Mouse (Mus musculus): Measurements from ENCODE around the gene Gphn.
"Not testable (repeated sequence)": the region's sequence is repeated elsewhere in the genome, so short reads cannot be mapped to it uniquely, and the experiment has no call there.

Gphn gene

DNA sequence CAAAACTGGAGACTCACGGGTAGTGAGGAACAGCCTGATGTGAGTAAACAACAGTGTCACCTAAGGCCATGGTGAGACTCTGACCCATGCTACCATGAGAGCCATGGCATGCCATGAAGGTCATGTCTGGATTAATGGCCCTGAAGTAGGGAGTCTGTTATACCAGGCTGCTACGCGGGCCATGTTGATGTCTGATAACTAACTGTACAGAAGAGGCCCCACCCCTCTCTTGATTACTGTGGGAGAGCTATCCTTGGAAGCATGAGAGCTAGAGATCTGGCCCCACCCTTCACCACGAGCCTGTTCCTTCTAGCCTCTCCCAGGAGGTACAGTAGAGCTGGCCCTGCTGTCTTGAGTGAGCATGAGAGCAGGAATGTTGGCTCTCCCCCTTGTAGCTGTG, 101.8 kb downstream of the Gphn start:
- in situ Hi-C loops (cut with MboI, MseI): loop anchor here (10.0 kb wide), 1 partner anchor 1887 kb away; no protein-coding TSS in a partner anchor

DNA sequence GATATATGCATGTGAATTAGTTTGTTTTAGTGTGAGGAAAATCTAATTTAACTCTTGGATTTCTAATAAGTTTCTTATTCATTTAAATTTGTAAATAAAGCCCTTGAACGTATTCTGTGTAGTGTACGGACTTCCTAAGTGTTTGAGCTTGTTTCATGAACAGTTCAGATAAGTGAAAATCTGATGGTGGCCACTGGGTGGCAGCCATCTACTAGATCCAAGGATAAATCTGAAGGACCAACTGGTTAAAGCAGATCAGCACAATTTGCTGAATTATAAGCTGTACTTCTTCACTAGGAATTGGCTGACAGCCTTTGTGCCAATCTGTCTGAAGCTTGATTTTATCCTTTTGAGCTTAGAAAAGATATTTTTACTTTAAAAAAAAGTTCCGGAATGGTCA, 105.9 kb downstream of the Gphn start:
- in situ Hi-C loops (cut with MboI, MseI): no loop called here

DNA sequence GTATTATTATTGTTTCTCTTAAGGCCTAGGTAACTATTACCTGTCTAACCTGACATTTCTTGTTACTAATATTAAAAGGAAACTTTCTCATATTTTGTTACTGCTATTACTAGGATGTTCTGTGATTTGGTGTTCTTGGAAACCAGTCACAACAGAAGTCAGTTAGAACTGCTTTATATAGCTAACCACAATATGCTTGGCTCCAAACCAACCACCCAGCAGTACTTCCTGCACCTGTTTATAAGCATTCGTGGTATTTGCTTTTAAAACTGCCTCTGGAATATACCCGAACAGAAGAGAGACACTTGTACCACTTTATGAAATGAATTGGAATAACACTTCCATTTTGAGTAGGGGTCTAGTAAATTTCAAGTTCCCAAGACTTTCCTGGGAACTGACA, 130.3 kb downstream of the Gphn start:
- in situ Hi-C loops (cut with MboI, MseI): no loop called here

DNA sequence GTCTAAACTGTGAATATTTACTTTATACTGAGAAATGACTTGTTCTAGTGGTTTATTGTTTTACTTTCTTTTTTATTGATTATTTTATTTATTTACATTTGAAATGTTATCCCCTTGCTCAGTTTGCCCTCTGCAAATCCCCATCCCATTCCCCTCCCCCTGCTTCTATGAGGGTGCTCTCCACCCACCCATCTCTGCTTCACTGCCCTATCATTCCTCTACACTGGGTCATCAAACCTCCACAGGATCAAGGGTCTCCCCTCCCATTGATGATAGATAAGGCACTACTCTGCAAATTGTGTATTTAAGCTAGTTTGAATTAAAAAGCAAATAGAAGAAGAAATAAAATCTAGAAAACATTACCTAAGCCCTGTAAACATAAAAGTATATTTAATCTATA, 163.1 kb downstream of the Gphn start:
- in situ Hi-C loops (cut with MboI, MseI): no loop called here

DNA sequence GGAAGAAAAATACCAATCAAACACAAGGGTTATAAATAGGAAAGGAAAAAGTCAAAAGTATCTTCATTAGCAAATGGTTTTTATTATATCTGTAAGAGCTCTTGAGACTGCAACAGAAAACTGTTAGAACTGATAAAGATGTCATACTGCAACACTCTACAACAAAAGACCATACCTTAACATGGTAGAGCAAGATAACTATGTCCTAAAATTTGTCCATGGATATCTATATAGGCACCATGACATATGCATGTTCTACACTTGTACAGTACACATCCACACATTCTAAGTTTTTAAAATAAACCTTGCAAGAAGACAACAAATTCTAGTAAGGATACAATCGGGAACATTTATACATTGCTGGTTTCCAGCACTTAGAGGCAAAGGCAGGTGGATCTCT, 169.1 kb downstream of the Gphn start:
- in situ Hi-C loops (cut with MboI, MseI): no loop called here

DNA sequence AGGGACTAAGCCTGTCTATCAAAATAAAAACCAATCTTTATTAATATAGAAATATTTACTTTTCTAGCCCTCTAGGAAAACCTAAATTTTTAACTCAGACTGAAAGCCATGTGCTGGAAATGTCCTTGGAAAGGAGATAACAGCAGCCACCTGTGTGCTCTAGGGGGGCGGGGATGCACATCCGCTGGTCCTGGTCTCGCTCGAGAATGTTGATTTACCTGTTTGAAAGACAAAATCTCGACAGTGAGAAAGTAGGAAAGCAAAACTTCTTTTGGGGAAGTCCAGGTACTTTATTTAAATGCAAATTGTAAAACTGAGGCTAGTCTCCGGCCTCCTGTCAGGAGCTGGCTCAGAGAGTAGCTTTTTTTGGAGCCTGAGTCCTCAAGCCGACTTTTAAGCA, 181.3 kb downstream of the Gphn start:
- in situ Hi-C loops (cut with MboI, MseI): not testable (repeated sequence)

DNA sequence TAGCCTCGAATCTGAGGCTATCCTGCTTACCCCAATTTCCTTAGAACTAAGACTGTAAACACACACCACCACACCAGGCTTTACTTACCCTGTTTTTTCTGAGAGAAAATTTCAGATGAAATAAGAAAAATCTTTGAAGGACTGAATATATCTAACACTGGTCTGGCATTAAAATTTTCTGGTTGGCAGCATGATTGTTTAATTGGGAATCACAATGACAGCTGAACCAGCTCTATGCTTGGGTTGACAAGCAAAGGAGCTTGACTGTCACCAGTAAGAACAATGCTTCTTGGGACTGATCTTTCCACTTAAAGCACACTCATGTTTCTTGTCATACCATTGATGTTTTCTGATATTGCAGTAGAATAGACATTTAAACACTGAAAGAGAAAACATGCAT, 296.0 kb downstream of the Gphn start:
- in situ Hi-C loops (cut with MboI, MseI): no loop called here

DNA sequence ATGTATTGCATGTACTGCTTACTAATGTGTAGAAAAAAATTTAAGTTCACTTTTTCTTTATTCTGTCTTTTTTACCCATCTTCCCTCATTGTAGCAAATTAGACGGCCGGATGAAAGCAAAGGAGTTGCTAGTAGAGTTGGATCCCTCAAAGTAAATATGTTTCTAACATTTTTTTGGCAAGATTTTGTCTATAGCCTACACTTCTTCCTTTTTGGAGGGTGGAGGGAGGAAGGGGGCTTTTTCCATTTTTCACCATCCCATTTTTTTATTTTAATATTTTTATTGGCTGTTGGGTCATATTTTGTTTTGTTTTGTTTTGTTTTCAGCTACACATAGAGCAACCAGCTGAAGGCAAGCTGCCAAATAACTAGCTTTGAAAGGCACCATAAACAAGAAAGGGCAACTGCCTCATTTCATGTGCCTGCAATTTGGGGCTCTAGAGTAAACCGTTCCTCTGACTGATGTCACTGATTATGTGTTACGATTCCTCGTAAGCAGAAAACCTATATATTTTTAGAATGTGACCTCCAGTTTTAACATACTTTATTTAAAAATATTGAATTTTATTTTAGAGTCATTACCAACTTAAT, 296.7 kb downstream of the Gphn start:
- in situ Hi-C loops (cut with MboI, MseI): no loop called here

DNA sequence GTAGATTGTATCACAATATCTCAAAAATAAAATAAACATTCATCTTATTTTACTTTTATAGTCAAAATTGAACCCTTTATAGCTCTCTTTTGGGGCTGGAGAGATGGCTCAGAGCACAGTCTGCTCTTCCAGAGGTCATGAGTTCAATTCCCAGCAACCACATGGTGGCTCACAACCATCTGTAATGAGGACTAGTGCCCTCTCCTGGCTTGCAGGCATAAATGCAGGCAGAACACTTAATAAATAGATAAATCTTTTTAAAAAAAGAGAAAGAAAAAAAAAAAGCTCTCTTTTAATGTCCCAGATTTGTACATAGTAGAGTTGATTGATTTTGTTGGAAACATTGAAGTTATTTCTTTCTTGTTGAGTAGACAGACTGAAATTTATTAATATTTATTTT, 311.4 kb downstream of the Gphn start:
- in situ Hi-C loops (cut with MboI, MseI): not testable (repeated sequence)

DNA sequence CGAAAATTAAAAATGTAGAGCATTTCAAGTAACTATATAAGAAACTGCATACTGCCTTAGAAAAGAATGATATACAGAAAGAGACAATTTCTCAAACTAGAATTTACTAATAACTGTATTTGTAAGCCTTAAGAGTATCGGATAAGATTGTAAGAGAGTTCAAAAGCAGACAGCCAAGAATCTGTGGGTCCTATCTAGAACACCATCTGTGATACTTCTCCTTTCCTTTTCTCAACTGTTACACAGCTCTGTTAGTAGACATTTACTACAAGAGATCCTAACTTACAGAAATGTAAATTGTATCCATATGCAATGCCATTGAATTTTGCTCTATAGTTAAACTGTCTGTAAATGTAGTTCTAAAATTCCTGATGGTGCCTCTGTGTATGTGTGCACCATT, 324.7 kb downstream of the Gphn start:
- in situ Hi-C loops (cut with MboI, MseI): no loop called here

DNA sequence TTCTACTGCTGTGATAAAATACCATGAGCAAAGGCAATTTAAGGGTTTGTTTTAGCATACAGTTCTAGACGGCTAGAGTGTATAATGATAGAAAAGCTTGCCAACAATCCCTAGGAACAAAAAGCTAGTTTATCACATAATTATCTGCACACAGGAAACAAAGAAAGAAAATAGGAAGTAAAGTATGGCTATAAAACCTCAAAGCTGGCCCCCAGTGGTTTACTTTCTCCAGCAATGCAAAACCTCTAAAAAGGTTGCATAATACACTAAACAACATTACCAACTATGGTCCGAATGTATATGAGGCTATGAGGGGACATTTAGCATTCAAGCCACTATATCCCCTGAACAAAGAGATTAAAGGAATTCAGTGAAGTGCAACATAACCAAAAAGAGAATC, 405.6 kb downstream of the Gphn start:
- in situ Hi-C loops (cut with MboI, MseI): no loop called here

DNA sequence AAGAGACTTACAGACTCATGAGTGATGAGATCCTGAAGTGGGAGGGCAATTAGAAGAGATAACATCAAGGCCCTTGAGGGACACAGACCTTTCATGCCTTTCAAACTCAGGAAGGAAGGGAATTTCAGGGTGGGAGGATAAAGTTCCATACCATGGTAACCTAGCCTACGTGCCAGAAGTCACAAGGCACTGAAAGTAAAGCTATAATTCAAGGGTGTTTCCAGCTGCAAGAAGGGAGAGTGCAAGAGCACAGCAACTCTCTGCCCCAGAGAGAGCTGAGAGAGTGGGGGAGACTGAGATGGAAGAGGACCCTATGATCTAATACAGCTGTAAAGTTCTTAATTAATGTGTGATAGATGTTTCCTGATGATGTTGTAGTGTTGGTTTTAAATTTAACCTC, 413.3 kb downstream of the Gphn start:
- in situ Hi-C loops (cut with MboI, MseI): no loop called here

DNA sequence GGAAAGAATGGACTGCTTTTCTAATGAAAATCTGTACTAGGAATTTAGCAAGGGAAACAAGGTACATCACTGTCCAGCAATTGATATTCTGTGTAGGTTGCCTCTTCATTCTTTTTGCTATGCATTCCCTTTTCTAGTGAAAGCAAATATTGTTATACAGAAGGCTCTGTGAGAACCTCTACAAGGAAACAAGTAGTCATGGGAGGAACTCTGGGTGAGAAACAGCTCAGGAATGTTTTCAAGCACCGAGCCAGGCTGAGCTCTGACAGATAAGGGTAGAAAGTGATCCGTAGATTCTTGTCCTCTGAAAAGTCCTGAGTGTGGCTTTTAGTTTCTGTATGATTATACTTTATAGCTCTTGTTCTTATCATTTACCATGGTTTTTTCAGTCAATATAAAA, 413.9 kb downstream of the Gphn start:
- in situ Hi-C loops (cut with MboI, MseI): no loop called here

DNA sequence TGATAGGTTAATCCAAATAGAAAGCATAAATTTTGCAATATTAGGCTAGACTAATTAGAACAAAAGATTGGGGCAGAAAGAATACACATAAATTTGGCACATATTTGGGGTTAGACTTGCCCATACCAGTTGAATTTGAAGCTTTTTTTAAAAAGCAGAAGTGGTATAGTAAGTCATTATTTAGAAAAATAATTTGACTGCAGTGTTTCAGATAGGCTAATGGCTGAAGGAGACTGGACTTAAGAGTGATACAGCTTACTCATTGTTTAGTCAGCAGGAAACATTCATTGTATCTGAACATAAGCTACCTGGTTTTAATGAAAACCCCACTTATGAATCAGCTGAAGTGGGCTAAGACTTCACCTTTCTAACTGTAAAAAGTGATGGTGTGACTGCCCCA, 415.0 kb downstream of the Gphn start:
- in situ Hi-C loops (cut with MboI, MseI): no loop called here

DNA sequence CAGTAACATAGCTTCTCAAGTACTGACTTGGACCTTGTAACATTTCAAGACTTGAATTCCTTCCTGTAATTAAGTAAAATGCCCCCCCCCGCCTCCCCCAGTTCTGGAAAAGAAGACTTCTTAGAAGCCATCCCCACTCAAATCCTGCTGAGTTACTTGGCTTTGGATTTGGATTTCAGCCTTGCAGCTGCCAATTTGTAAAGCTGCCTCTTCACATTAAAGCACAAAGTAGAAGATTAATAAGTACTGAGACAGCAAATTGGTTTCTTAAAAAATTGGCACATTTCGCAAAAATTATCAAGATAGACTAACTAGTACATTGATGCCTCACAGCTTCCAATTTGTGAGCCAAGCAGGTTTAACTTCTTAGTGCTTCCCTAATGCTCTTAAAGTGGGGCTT, 417.5 kb downstream of the Gphn start:
- in situ Hi-C loops (cut with MboI, MseI): no loop called here

DNA sequence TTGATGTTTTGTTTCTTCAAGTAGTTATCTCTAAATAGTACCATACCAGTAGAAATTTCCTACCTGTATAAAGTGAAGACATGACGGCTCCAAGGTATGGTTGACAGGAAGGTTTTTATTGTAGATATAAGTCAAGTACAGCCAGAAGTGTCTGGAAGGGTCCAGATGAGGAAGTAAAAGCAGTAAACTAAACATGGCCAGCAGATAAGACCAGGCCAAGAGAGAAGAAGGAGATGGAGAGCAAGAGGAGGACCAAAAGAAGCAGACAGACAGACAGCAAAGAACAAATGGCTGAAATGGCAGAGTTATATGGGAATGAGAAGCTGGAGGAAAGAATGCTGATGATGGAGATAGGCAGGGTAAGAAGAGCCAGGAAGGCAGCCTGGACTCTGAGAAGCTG, 419.1 kb downstream of the Gphn start:
- in situ Hi-C loops (cut with MboI, MseI): no loop called here

DNA sequence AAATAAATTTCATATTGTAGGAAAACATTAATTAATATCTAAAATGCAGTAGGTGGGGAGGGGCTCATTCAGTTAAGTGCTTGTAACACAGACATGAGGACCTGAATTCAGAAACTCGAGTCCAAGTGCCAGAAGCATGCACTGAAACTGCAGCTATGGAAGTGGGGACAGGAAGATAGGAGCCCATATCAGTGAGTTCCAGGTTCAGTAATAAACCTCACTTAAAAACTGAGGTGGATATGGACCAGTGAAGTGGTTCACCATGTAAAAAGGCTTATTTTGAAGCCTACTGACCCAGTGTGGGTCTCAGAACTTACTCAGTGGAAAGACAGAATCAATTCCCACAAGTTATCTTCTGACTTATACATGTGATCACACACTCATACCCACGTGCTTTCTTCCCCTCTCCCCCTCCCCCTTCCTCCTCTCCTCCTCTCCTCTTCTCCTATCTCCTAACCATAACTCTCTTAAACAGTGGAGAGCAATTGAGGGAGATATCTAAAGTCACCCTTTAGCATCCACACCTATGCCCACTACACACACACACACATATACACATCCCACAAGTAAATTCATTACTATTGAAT, 433.6 kb downstream of the Gphn start:
- in situ Hi-C loops (cut with MboI, MseI): no loop called here

DNA sequence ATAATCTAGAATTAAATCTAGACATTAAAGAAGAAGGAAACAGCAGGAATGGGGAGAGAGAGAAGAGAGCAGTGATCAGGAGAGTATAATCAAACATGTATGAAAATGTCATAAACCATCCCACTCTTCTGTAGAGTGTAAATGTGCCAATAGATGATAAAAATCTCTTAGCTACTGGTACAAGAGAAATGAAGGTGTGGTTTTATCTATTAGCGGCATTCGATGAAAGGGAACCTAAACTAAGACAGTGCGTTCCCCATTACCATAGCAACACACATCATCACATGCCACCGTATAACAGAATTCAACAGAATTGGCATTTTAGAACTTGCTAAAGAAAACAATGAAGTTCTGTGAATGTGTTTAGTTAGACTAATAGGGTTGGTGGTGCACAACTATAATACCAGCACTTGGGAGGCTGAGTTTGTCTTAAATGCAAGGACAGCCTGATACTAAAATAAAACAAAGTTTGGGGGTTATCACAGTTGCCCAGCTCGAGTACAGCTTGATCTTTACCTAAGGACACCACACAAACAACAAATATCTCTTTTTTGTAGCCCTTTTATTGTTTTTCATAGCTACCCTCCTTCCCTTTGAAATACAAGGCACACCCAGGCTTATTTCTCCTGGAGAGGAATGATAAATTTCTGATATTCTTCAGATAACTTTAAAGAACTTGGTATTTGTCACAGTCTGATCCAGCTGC, 452.1 kb downstream of the Gphn start:
- in situ Hi-C loops (cut with MboI, MseI): no loop called here

DNA sequence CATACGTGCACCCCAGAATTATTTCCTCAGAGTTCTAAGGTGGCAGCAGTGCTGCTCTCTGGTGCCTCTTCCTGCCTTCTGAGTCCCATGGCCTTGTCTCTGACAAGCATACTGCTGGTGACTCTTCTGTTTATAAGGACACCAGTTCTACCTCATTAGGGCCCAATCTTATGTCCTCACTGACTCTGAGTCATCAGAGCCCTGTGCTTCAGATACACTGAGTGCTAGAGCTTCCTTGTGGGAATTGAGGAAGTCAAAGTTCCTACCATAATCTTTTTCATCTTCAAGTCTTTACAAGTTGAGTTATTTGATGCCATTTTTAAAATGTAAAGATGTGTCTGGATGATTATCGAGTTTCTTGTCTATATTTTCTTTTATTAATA, 452.6 kb downstream of the Gphn start:
- in situ Hi-C loops (cut with MboI, MseI): no loop called here

DNA sequence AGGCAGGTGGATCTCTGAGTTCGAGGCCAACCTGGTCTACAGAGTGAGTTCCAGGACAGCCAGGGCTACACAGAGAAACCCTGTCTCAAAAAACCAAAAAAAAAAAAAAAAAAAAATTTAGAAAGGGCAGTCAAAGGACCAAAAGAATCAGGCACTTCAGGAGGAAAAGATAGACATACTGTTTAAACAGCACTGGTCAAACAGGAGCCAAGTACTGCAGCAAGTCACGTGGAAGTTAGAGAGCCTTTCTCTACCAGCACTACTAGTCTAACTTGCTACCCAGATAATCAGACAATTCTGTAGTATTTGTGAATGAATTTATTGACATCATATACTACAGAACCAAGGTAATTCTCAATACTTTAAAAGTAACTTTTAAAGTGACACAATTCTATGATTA, 454.9 kb downstream of the Gphn start:
- in situ Hi-C loops (cut with MboI, MseI): no loop called here

DNA sequence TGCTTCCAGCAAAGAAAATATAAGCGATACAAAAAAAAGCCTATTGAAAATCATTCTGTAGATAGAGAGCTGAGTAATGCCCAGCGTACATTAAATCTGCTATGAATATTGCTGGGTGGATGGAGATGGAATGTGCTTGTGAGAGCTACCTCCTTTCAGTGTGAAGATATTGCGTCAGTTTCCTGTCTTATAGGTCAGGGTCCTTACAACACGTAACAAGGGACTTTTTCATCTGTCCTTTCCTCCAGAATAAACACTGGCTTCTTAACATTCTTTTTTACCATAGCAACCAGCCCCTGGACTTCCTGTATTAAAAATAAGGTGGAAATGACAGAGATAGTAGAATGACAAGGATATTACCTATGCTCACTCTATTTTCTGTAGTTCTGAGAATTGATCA, 456.1 kb downstream of the Gphn start:
- in situ Hi-C loops (cut with MboI, MseI): no loop called here

DNA sequence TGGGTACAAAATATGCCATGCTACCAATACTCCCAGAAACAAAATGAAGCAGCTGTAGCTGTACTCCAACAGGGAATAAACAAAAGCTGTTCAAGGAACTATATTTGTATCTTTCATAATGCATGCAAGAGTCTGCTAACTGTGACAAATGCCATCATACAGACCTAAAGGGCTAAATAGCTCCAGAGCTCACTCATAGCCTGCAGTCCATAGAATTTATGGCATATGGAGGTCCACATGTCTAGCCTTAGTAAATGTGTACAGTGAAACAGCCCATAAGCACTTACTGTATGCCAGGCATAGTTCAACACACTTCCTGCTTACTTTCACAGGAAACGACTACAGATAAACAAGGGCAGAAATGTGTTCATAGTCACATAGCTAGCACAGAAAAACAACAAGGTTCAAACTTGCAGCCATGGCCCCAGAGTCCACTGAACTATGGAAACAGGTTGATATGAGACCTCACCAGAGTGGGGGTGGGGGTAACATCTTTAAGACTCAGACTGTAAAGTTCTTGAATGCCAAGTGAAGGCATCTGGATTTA, 459.6 kb downstream of the Gphn start:
- in situ Hi-C loops (cut with MboI, MseI): no loop called here

DNA sequence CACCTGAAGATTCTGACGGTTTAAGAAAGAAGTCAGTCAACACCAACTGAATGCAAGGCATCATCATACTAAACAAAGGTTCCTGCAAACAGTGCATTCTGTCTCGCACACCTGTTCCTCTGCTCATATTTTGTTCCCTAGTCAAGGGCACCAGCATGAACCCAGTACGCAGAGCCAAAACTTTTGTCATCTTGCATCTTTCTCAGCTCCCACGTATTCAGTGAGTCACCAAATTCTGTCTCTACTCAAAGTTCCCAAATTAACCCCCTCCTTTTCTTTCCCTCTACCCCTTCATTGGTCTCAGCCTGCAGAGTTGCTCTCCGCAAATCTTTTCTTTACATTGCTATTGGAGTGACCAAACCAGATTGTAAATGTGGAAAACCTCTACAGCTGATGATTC, 462.7 kb downstream of the Gphn start:
- in situ Hi-C loops (cut with MboI, MseI): no loop called here
